8 mouse cellular contexts compared by ENCODE assay signal in genomic region chr4:126046851-126047585, GRCm38 (mm10). TPM values are rescaled to one million over a fixed set of nuclear protein-coding genes. Genes with fewer than 3 reads are reported as not detected.
A peak's percentile ranks its signal among the peaks of the same experiment; 100 is the strongest.
DNase-seq lines count a peak whose midpoint lies in the region; ATAC-seq and TF ChIP-seq lines count a peak whose summit lies in the region.

Gene Mrps15 (plus strand): TSS chr4:126046925.

- TF ChIP-seq CTCF in testis, adult 2 months (IDR thresholded peaks at IDR 0.05; ENCODE audit: control insufficient read depth, insufficient read depth, insufficient replicate concordance, low read depth, low read length) = no peak

- H3K36me3 ChIP-seq in heart, embryonic 14.5 days (ENCODE audit: control insufficient read depth, insufficient read depth, low read length) = peaks cover 26% of the 10 kb centered on the region
- H3K36me3 ChIP-seq in liver, embryonic 16.5 days (ENCODE audit: control insufficient read depth, insufficient read depth) = peaks cover 2% of the 10 kb centered on the region; the same call in 1 of the 2 replicates
- H3K36me3 ChIP-seq in neural tube, embryonic 13.5 days = peaks cover 32% of the 10 kb centered on the region
- no peaks in the 10 kb centered on the region for H3K36me3 ChIP-seq in testis, adult 2 months (ENCODE audit: control insufficient read depth, insufficient read depth, low read length)

- no peaks in the 10 kb centered on the region for H3K27me3 ChIP-seq in heart, embryonic 14.5 days (ENCODE audit: control insufficient read depth, insufficient read depth, low read length)
- no peaks in the 10 kb centered on the region for H3K27me3 ChIP-seq in liver, embryonic 16.5 days (ENCODE audit: control insufficient read depth, insufficient read depth, low read depth, low read length)
- no peaks in the 10 kb centered on the region for H3K27me3 ChIP-seq in neural tube, embryonic 13.5 days
- H3K27me3 ChIP-seq in testis, adult 2 months (ENCODE audit: control insufficient read depth, insufficient read depth, low read length) = no peaks in the 10 kb centered on the region

- TF ChIP-seq POLR2A in testis, adult 2 months (IDR thresholded peaks at IDR 0.05; ENCODE audit: control insufficient read depth, low read depth, low read length) = peak; percentile 76

- no peaks in the 10 kb centered on the region for H3K9me3 ChIP-seq in heart, embryonic 14.5 days (ENCODE audit: control insufficient read depth, low read length)
- H3K9me3 ChIP-seq in liver, embryonic 16.5 days (replicated peaks; ENCODE audit: control insufficient read depth, low read length) = no peaks in the 10 kb centered on the region
- no peaks in the 10 kb centered on the region for H3K9me3 ChIP-seq in neural tube, embryonic 13.5 days

- peak within 1 kb of the TSS; percentile 83 for H3K4me2 ChIP-seq in heart, embryonic 14.5 days (ENCODE audit: low read length)
- peak within 1 kb of the TSS; percentile 82 for H3K4me2 ChIP-seq in liver, embryonic 16.5 days (ENCODE audit: low read depth, low read length)
- peak within 1 kb of the TSS; percentile 96 for H3K4me2 ChIP-seq in neural tube, embryonic 13.5 days

- peak; percentile 69 to 74 for DNase-seq in CD8-positive naive resting alpha-beta T cell, adult 2 months (ENCODE audit: low read depth in 2 of 2, low spot score in 2 of 2)
- DNase-seq in c-Kit-negative CD71-positive TER-119-positive erythroid progenitor cells, embryonic 14.5 days (ENCODE audit: low read depth, low spot score) = peak; percentile 62
- DNase-seq in fibroblast of lung, adult 2 months (ENCODE audit: low read depth) = peak; percentile 74
- DNase-seq in kidney, postnatal 14 days = peak; percentile 91

- under 1% methylated on average over 56 of the region's 56 CpGs for WGBS in heart, embryonic 14.5 days
- under 1% methylated on average over 56 of the region's 56 CpGs for WGBS in liver, embryonic 16.5 days (ENCODE audit: insufficient replicate concordance)
- under 1% methylated on average over 56 of the region's 56 CpGs for WGBS in neural tube, embryonic 13.5 days

- H3K9ac ChIP-seq in heart, embryonic 14.5 days (ENCODE audit: low read length) = peak within 1 kb of the TSS; percentile 88
- peak within 1 kb of the TSS; percentile 82 for H3K9ac ChIP-seq in liver, embryonic 16.5 days (ENCODE audit: low read depth, low read length)
- H3K9ac ChIP-seq in neural tube, embryonic 13.5 days = peak within 1 kb of the TSS; percentile 84

- H3K4me1 ChIP-seq in heart, embryonic 14.5 days (ENCODE audit: control insufficient read depth in 2 of 2, insufficient read depth in 2 of 2, low read length in 2 of 2) = peaks cover 5 to 9% of the 10 kb centered on the region in 2 experiments
- H3K4me1 ChIP-seq in liver, embryonic 16.5 days (ENCODE audit: control insufficient read depth, low read depth, low read length) = peaks cover 11% of the 10 kb centered on the region
- H3K4me1 ChIP-seq in neural tube, embryonic 13.5 days (replicated peaks) = peaks cover 15% of the 10 kb centered on the region
- H3K4me1 ChIP-seq in testis, adult 2 months (ENCODE audit: control insufficient read depth, insufficient read depth, low read length) = peaks cover 2% of the 10 kb centered on the region; the same call in 1 of the 2 replicates

- H3K27ac ChIP-seq in heart, embryonic 14.5 days (replicated peaks in 1 of 2; ENCODE audit: control insufficient read depth in 1 of 2, insufficient read depth in 1 of 2, low read depth in 2 of 2, low read length in 2 of 2) = peak within 1 kb of the TSS; percentile 63 to 81
- H3K27ac ChIP-seq in liver, embryonic 16.5 days (ENCODE audit: low read length) = peak within 1 kb of the TSS; percentile 76
- H3K27ac ChIP-seq in neural tube, embryonic 13.5 days (replicated peaks) = peak within 1 kb of the TSS; percentile 78
- H3K27ac ChIP-seq in testis, adult 2 months (ENCODE audit: control insufficient read depth, insufficient read depth, low read depth, low read length) = peak within 1 kb of the TSS; percentile 68

- ATAC-seq in heart, embryonic 14.5 days (ENCODE audit: insufficient number of reproducible peaks, insufficient read depth, low FRiP score, low read depth) = peak; percentile 86
- peak; percentile 94 for ATAC-seq in liver, embryonic 16.5 days (ENCODE audit: low read depth)
- peak; percentile 97 for ATAC-seq in neural tube, embryonic 13.5 days (ENCODE audit: low read depth)

- peak within 1 kb of the TSS; percentile 73 to 95 for H3K4me3 ChIP-seq in heart, embryonic 14.5 days (ENCODE audit: control insufficient read depth in 1 of 2, insufficient read depth in 1 of 2, low read depth in 1 of 2, low read length in 2 of 2)
- peak within 1 kb of the TSS; percentile 83 for H3K4me3 ChIP-seq in liver, embryonic 16.5 days (ENCODE audit: low read depth, low read length)
- peak within 1 kb of the TSS; percentile 94 for H3K4me3 ChIP-seq in neural tube, embryonic 13.5 days
- peak within 1 kb of the TSS; percentile 87 for H3K4me3 ChIP-seq in testis, adult 2 months (ENCODE audit: control insufficient read depth, low read depth, low read length)

RNA-seq across cellular contexts. Expression of gene Mrps15, which starts in this region (rescaled TPM):
- polyA plus RNA-seq in heart, embryonic 14.5 days (2014; fragmentation: Nextera tagmentation; extraction: Ambion mirVana) = 132 and 151 TPM in 2 replicates
- polyA plus RNA-seq in liver, embryonic 16.5 days (2015; fragmentation: Nextera tagmentation; extraction: Ambion mirVana) = 65.7 and 69.9 TPM in 2 replicates
- polyA plus RNA-seq in neural tube, embryonic 13.5 days (2015; fragmentation: Nextera tagmentation; extraction: Ambion mirVana) = 134 and 140 TPM in 2 replicates
- 30.4 and 33.9 TPM in 2 replicates for polyA plus RNA-seq in testis, adult 2 months (2012; rRNA removed)

Comparison
In these comparisons a context has a peak if more than half of its experiments do, and no peak if none do; other contexts are left out.
1. Peak in every context shown above with its lines: DNase-seq, ATAC-seq, H3K4me3 ChIP-seq and H3K27ac ChIP-seq.